Mouse (Mus musculus) thymus, adult 2 months (tissue): ENCODE measurements at regions not wholly inside any gene's neighbourhood (a gene's known extent, or its start where the extent isn't known, plus 50 kb on each side); places are given as distances from the start of the nearest gene placed in this dataset.
A peak's percentile ranks its signal among the peaks of the same experiment; 100 is the strongest.

Experiments
- DNase-seq: peaks from one replicate; pipeline ENCODE4 v3.0.0; 2021
- H3K27ac ChIP-seq: fragments of 200-500 bp; 2 replicates; pipeline ENCODE4 v1.5.1; 2012; ENCODE audit warnings: low read length, control low read depth; ENCODE audit not compliant: control insufficient read depth, insufficient read depth
- H3K27me3 ChIP-seq: fragments of 200-500 bp; 2 replicates; pipeline ENCODE4 v1.6.1; 2012; ENCODE audit warnings: mild to moderate bottlenecking, low read length, moderate library complexity, mixed read lengths; ENCODE audit not compliant: control insufficient read depth, insufficient read depth
- H3K36me3 ChIP-seq: fragments of 200-500 bp; 2 replicates; pipeline ENCODE4 v1.6.1; 2012; ENCODE audit warnings: mild to moderate bottlenecking, low read length, moderate library complexity; ENCODE audit not compliant: control insufficient read depth, insufficient read depth
- H3K4me1 ChIP-seq: fragments of 200-500 bp; replicated peaks from 2 replicates; pipeline ENCODE4 v1.6.1; 2012; ENCODE audit warnings: low read length; ENCODE audit not compliant: control insufficient read depth, insufficient read depth
- H3K4me3 ChIP-seq: fragments of 200-500 bp; 2 replicates; pipeline ENCODE4 v1.5.1; 2012; ENCODE audit warnings: mild to moderate bottlenecking, low read length, control low read depth, moderate library complexity; ENCODE audit not compliant: control insufficient read depth, insufficient read depth
- CTCF ChIP-seq: fragments of 200-500 bp; IDR thresholded peaks from 2 replicates; pipeline ENCODE4 v1.5.1; 2012; ENCODE audit warnings: mild to moderate bottlenecking, control low read depth, low read length, moderate library complexity, borderline replicate concordance; ENCODE audit not compliant: control insufficient read depth, poor library complexity, insufficient read depth; ENCODE audit errors: extremely low read depth
- POLR2A ChIP-seq: fragments of 200-500 bp; IDR thresholded peaks from 2 replicates; pipeline ENCODE4 v1.6.1; 2012; ENCODE audit warnings: mild to moderate bottlenecking, low read length, control low read depth, moderate library complexity; ENCODE audit not compliant: control insufficient read depth, poor library complexity, insufficient read depth; ENCODE audit errors: extremely low read depth
- WGBS: fragments of 180-500 bp; shearing (Covaris S2); methylation state at CpG from one replicate; pipeline ENCODE4 v1.1.7; 2018; 5-methylcytosine and 5-hydroxymethylcytosine counted together

- Histone ChIP-seq H3K27ac (peak overlapping the region; percentile 100), H3K4me1 (peaks cover 21% of the 10 kb centered on the region), H3K4me3 (no peak overlapping the region), H3K27me3 (no peaks in the 10 kb centered on the region), H3K36me3 (no peaks in the 10 kb centered on the region)
- 4% methylated on average over 1 of the region's 1 CpGs for WGBS
- TF ChIP-seq CTCF: no peak
- no peak for TF ChIP-seq POLR2A
- DNase-seq: peak; percentile 46
These were observed 656.5 kb downstream of the Tmem114 start for GRCm38 (mm10) chr16:7768433-7768832.

GRCm38 (mm10) chr16:7767691-7768090, 657.2 kb downstream of the Tmem114 start:
- H3K27ac ChIP-seq: peak overlapping the region; percentile 100
- DNase-seq: peak; percentile 36
- TF ChIP-seq POLR2A (no peak), CTCF (no peak)
- no peak overlapping the region for H3K4me3 ChIP-seq
- H3K36me3 ChIP-seq: no peaks in the 10 kb centered on the region
- H3K27me3 ChIP-seq: no peaks in the 10 kb centered on the region
- 11% methylated on average over 4 of the region's 4 CpGs for WGBS
- peaks cover 21% of the 10 kb centered on the region for H3K4me1 ChIP-seq

- no peak for DNase-seq
- 95% methylated on average over 6 of the region's 6 CpGs for WGBS
- no peaks in the 10 kb centered on the region for H3K36me3 ChIP-seq
- H3K4me3 ChIP-seq: no peak overlapping the region
- TF ChIP-seq CTCF (no peak), POLR2A (no peak)
- H3K27me3 ChIP-seq: no peaks in the 10 kb centered on the region
- H3K27ac ChIP-seq: no peak overlapping the region
- H3K4me1 ChIP-seq: peaks cover 18% of the 10 kb centered on the region
These were observed 660.6 kb downstream of the Tmem114 start for GRCm38 (mm10) chr16:7764383-7764782.

- DNase-seq: no peak
- 85% methylated on average over 2 of the region's 2 CpGs for WGBS
These were observed 696.8 kb downstream of the Tmem114 start for GRCm38 (mm10) chr16:7728186-7728585.

GRCm38 (mm10) chr16:7725225-7725624, 699.7 kb downstream of the Tmem114 start:
- WGBS: 98% methylated on average over 1 of the region's 1 CpGs
- DNase-seq: no peak
- no peaks in the 10 kb centered on the region for H3K4me1 ChIP-seq
- H3K36me3 ChIP-seq: no peaks in the 10 kb centered on the region
- H3K4me3 ChIP-seq: no peak overlapping the region
- TF ChIP-seq POLR2A (no peak), CTCF (no peak)
- H3K27ac ChIP-seq: no peak overlapping the region
- H3K27me3 ChIP-seq: no peaks in the 10 kb centered on the region

More at GRCm38 (mm10) chr16:7728186-7728585, 696.8 kb downstream of the Tmem114 start:
- TF ChIP-seq POLR2A: no peak
- TF ChIP-seq CTCF: no peak
- no peaks in the 10 kb centered on the region for H3K36me3 ChIP-seq
- no peak overlapping the region for H3K4me3 ChIP-seq
- no peaks in the 10 kb centered on the region for H3K4me1 ChIP-seq
- H3K27ac ChIP-seq: no peak overlapping the region
- no peaks in the 10 kb centered on the region for H3K27me3 ChIP-seq

- no peak for DNase-seq
- Histone ChIP-seq H3K36me3 (no peaks in the 10 kb centered on the region), H3K27me3 (no peaks in the 10 kb centered on the region), H3K27ac (no peak overlapping the region), H3K4me1 (no peaks in the 10 kb centered on the region), H3K4me3 (no peak overlapping the region)
- TF ChIP-seq POLR2A: no peak
- TF ChIP-seq CTCF: no peak
- WGBS: 88% methylated on average over 4 of the region's 4 CpGs
These were observed 723.5 kb downstream of the Tmem114 start for GRCm38 (mm10) chr16:7701471-7701870.

- no peak for TF ChIP-seq CTCF
- TF ChIP-seq POLR2A: no peak
- Histone ChIP-seq H3K36me3 (no peaks in the 10 kb centered on the region), H3K27me3 (no peaks in the 10 kb centered on the region), H3K27ac (no peak overlapping the region), H3K4me3 (no peak overlapping the region), H3K4me1 (no peaks in the 10 kb centered on the region)
- no peak for DNase-seq
These were observed 739.5 kb downstream of the Tmem114 start for GRCm38 (mm10) chr16:7685484-7685883.
